Mouse (Mus musculus): ENCODE results near the gene Wiz. TPM values are rescaled to one million over a fixed set of nuclear protein-coding genes. Genes with fewer than 3 reads are reported as not detected.

Wiz gene
- total and polyA plus RNA-seq, 3 experiments: 1.2 to 25.4 (median 4.4) TPM

GRCm38 (mm10) chr17:32435151-32435550, 45.9 kb upstream of the Wiz start:
- in situ Hi-C loops (cut with MboI; ENCODE audit: low pct_ligation_motif_present, low pct_unique_long_range_greater_than_20kb, low sequenced_read_pairs) (loop anchor here (5.0 kb wide), 1 partner anchor 93 kb away; no protein-coding TSS in a partner anchor), dilution Hi-C loops (cut with MboI; ENCODE audit: extremely low pct_ligation_motif_present, extremely low pct_unique_long_range_greater_than_20kb, low sequenced_read_pairs) (no loop called here)
- no peak for DNase-seq (ENCODE audit: extremely low read depth)
- no peaks in the 10 kb centered on the region for H3K36me3 ChIP-seq (replicated peaks in 1 of 2; ENCODE audit: control insufficient read depth in 1 of 2, insufficient read depth in 1 of 2, low read length in 1 of 2)
- H3K27ac ChIP-seq (ENCODE audit: insufficient read depth, low read depth): no peak overlapping the region
- no peaks in the 10 kb centered on the region for H3K79me2 ChIP-seq (replicated peaks; ENCODE audit: control insufficient read depth, extremely low read depth, insufficient read depth, poor library complexity, severe bottlenecking)
- no peaks in the 10 kb centered on the region for H3K27me3 ChIP-seq (replicated peaks)
- H3K4me2 ChIP-seq (ENCODE audit: insufficient read depth, low read depth, poor library complexity, severe bottlenecking): no peak overlapping the region
- no peaks in the 10 kb centered on the region for H3K9me3 ChIP-seq (replicated peaks; ENCODE audit: low read length)
- TF ChIP-seq MEF2A (IDR thresholded peaks at IDR 0.05; ENCODE audit: borderline replicate concordance, low read depth, low read length) (no peak), ZNF384 (IDR thresholded peaks at IDR 0.05; ENCODE audit: low read depth, low read length) (no peak), MAFK (IDR thresholded peaks at IDR 0.05; ENCODE audit: insufficient replicate concordance, low read length) (no peak), JUND (conservative IDR thresholded peaks at IDR 0.05; ENCODE audit: low read depth, low read length) (no peak), CHD1 (IDR thresholded peaks at IDR 0.05; ENCODE audit: low read depth, low read length) (no peak), ZC3H11A (IDR thresholded peaks at IDR 0.05; ENCODE audit: low read depth, low read length) (no peak), ZMIZ1 (IDR thresholded peaks at IDR 0.05; ENCODE audit: low read depth, low read length) (no peak), IRF4 (IDR thresholded peaks at IDR 0.05; ENCODE audit: low read depth, low read length) (no peak)
- no peak overlapping the region for H3K4me3 ChIP-seq (replicated peaks in 1 of 3; ENCODE audit: low read depth in 2 of 3, low read length in 2 of 3, poor library complexity in 1 of 3)
- H3K4me1 ChIP-seq (ENCODE audit: control insufficient read depth in 1 of 2, insufficient read depth in 2 of 2): peaks cover 0 to 2% of the 10 kb centered on the region in 2 experiments; a peak in 2 of 4 replicates
- H3K9ac ChIP-seq (ENCODE audit: insufficient read depth, low read depth): no peak overlapping the region

DNA sequence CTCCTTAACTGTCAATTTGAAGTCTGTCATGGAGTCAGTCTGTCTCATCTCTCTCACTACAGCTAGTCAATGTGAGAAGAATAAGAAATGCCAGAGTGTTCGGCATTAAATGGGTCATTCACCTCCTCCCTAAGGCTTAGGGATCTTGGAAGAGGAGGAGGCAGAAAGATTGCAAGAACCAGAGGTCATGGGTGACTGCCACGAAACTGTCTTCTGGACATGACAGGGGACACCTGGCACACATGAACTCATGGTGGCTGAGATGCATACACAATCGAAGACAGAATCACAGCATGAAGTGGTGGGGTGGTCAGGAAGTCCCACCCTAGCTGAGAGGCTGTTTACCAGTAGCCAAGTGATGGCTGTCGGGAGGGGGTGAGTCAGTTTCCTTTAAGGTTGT, 45.1 kb upstream of the Wiz start:
- no peak overlapping the region for H3K4me3 ChIP-seq (replicated peaks in 1 of 3; ENCODE audit: low read depth in 2 of 3, low read length in 2 of 3, poor library complexity in 1 of 3)
- H3K9ac ChIP-seq (ENCODE audit: insufficient read depth, low read depth): no peak overlapping the region
- dilution Hi-C loops (cut with MboI; ENCODE audit: extremely low pct_ligation_motif_present, extremely low pct_unique_long_range_greater_than_20kb, low sequenced_read_pairs): no loop called here
- no peaks in the 10 kb centered on the region for H3K27me3 ChIP-seq (replicated peaks)
- DNase-seq (ENCODE audit: extremely low read depth): no peak
- no peak overlapping the region for H3K27ac ChIP-seq (ENCODE audit: insufficient read depth, low read depth)
- no peaks in the 10 kb centered on the region for H3K36me3 ChIP-seq (replicated peaks in 1 of 2; ENCODE audit: control insufficient read depth in 1 of 2, insufficient read depth in 1 of 2, low read length in 1 of 2)
- H3K4me1 ChIP-seq (ENCODE audit: control insufficient read depth in 1 of 2, insufficient read depth in 2 of 2): peaks cover 0 to 5% of the 10 kb centered on the region in 2 experiments; a peak in 2 of 4 replicates
- no peak overlapping the region for H3K4me2 ChIP-seq (ENCODE audit: insufficient read depth, low read depth, poor library complexity, severe bottlenecking)
- H3K79me2 ChIP-seq (replicated peaks; ENCODE audit: control insufficient read depth, extremely low read depth, insufficient read depth, poor library complexity, severe bottlenecking): no peaks in the 10 kb centered on the region
- in situ Hi-C loops (cut with MboI; ENCODE audit: low pct_ligation_motif_present, low pct_unique_long_range_greater_than_20kb, low sequenced_read_pairs): no loop called here
- TF ChIP-seq MAFK (IDR thresholded peaks at IDR 0.05; ENCODE audit: insufficient replicate concordance, low read length): no peak
- no peak for TF ChIP-seq JUND (conservative IDR thresholded peaks at IDR 0.05; ENCODE audit: low read depth, low read length)
- no peak for TF ChIP-seq TCF12 (IDR thresholded peaks at IDR 0.05; ENCODE audit: low read depth, low read length)
- TF ChIP-seq MYC (IDR thresholded peaks at IDR 0.05; ENCODE audit: low read depth, low read length): no peak
- TF ChIP-seq POLR2A (IDR thresholded peaks at IDR 0.05; ENCODE audit: low read depth, low read length): no peak
- no peak for TF ChIP-seq MEF2A (IDR thresholded peaks at IDR 0.05; ENCODE audit: borderline replicate concordance, low read depth, low read length)
- TF ChIP-seq POLR2AphosphoS2 (IDR thresholded peaks at IDR 0.05; ENCODE audit: low read depth, low read length): no peak
- no peak for TF ChIP-seq RCOR1 (conservative IDR thresholded peaks at IDR 0.05; ENCODE audit: low read depth, low read length)
- no peak for TF ChIP-seq ZNF384 (IDR thresholded peaks at IDR 0.05; ENCODE audit: low read depth, low read length)
- no peak for TF ChIP-seq ELF1 (IDR thresholded peaks at IDR 0.05; ENCODE audit: low read depth, low read length)
- TF ChIP-seq SIN3A (IDR thresholded peaks at IDR 0.05; ENCODE audit: low read length): no peak
- no peak for TF ChIP-seq SMC3 (IDR thresholded peaks at IDR 0.05; ENCODE audit: low read depth, low read length)
- no peak for TF ChIP-seq ETS1 (conservative IDR thresholded peaks at IDR 0.05; ENCODE audit: low read depth, low read length)
- no peak for TF ChIP-seq ZC3H11A (IDR thresholded peaks at IDR 0.05; ENCODE audit: low read depth, low read length)
- TF ChIP-seq HCFC1 (IDR thresholded peaks at IDR 0.05; ENCODE audit: low read depth, low read length): no peak
- no peak for TF ChIP-seq USF2 (conservative IDR thresholded peaks at IDR 0.05; ENCODE audit: low read depth, low read length)
- no peaks in the 10 kb centered on the region for H3K9me3 ChIP-seq (replicated peaks; ENCODE audit: low read length)

All from CH12.LX (cell line).